Mouse (Mus musculus): Measurements from ENCODE around the gene Mrps14. TPM values are rescaled to one million over a fixed set of nuclear protein-coding genes. Genes with fewer than 3 reads are reported as not detected.

The Mrps14 gene
- polyA plus RNA-seq, 1 experiment from 2014 or later: 248 TPM

DNA sequence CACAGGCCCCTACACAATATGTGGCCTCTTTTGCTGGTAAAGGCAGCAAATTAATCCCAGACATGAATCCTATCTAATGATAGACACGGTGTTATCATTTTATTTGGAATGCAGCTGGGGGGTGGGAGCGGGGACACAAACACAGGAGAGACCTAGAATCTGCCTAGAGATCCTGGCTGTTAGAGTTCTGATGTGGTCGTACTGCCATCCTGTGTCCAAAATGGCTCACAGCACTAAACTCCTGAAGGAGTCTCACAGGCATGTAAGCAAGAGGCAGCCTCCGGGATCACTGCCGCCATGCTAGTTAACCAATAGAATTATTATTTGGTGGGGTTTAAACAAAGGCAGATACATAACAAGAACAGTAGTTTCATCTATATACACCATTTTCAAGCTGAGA lies 10.5 kb upstream of the Mrps14 start:
- peak; percentile 75; the same call in 1 of the 2 replicates for ATAC-seq (ENCODE audit: low FRiP score, low TSS enrichment)

DNA sequence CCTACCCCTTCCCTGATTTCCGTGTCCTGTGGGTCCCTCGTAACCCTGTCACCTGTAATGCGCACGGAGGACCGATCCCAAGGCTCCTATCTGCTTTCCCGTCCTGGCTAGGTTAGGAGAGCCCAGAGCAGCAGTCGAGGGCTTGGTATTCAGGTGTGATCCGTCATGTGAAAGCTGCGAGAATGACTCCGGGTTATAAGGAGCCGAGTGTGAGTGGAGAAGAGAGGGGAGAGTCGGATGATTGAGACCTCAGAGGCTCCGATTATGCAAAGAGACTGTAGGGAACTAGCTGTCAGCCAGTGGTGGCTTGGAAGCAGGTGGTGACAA lies 285 bp downstream of the Mrps14 start:
- peak overlapping the region; percentile 89 for H3K9ac ChIP-seq (replicated peaks; ENCODE audit: low read length)
- H3K27ac ChIP-seq (ENCODE audit: low read length): peak overlapping the region; percentile 70
- peak overlapping the region; percentile 84 for H3K4me3 ChIP-seq (ENCODE audit: low read length)
- H3K9me3 ChIP-seq (ENCODE audit: low read length): no peaks in the 10 kb centered on the region
- peaks cover 18% of the 10 kb centered on the region for H3K36me3 ChIP-seq (ENCODE audit: insufficient read depth, low read length)
- H3K4me2 ChIP-seq (replicated peaks; ENCODE audit: low read depth, low read length): peak overlapping the region; percentile 86
- ATAC-seq (ENCODE audit: low FRiP score, low TSS enrichment): no peak; the same call in 1 of the 2 replicates
- H3K4me1 ChIP-seq (ENCODE audit: insufficient read depth, low read length): peaks cover 7% of the 10 kb centered on the region
- WGBS: under 1% methylated on average over 13 of the region's 13 CpGs
- no peaks in the 10 kb centered on the region for H3K27me3 ChIP-seq (ENCODE audit: insufficient read depth, low read length)

More for the DNA sequence above, 10.5 kb upstream of the Mrps14 start:
- Histone ChIP-seq H3K27me3 (ENCODE audit: insufficient read depth, low read length) (no peaks in the 10 kb centered on the region), H3K4me2 (replicated peaks; ENCODE audit: low read depth, low read length) (no peak overlapping the region; the same call in 1 of the 2 replicates), H3K9ac (replicated peaks; ENCODE audit: low read length) (no peak overlapping the region), H3K36me3 (ENCODE audit: insufficient read depth, low read length) (no peaks in the 10 kb centered on the region), H3K27ac (ENCODE audit: low read length) (no peak overlapping the region), H3K9me3 (ENCODE audit: low read length) (no peaks in the 10 kb centered on the region), H3K4me1 (ENCODE audit: insufficient read depth, low read length) (0 out of 2 replicates have a peak, but pooled peaks cover 3% of the 10 kb centered on the region), H3K4me3 (ENCODE audit: low read length) (no peak overlapping the region)
- 9% methylated on average over 5 of the region's 5 CpGs for WGBS

DNA sequence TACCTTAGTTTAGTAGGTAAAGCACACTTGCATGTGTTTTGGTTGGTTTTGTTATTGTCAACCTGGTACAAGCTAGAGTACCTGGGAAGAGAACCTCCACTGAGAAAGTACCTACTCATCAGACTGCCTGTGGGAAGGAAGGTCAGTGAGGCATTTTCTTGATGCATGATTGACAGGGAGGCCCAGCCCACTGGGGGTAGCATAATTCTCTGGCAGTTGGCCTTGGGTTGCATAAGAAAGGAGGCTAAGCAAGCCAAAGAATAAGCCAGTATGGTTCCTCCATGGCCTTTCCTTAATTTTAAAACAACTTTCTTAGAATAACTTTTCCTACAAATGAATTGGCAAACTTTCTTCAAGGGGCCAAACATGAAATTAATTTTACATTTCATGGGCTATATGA lies 10.5 kb downstream of the Mrps14 start:
- H3K4me1 ChIP-seq (ENCODE audit: insufficient read depth, low read length): peaks cover 7% of the 10 kb centered on the region

DNA sequence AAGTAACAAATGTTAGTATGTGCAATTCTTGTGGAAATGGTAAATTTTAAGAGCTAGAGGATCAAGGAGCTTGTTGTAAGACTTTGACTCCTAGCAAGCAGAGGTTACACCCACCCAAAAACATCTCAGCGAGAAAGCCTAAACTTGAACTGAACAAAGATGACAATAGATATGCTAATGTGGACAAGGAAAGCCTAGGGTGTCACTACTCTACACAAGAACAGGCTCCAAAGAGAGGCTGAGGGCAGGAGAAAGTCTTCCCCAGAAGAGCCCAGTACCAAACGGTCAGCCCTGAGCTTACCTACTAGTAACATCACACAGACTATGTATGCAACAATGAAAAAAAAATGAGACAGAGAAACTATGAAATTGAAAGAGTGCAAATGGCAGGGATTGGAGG lies 14.8 kb downstream of the Mrps14 start:
- no peak overlapping the region for H3K4me2 ChIP-seq (replicated peaks; ENCODE audit: low read depth, low read length)
- H3K4me1 ChIP-seq (ENCODE audit: insufficient read depth, low read length): peaks cover 26% of the 10 kb centered on the region
- H3K27ac ChIP-seq (ENCODE audit: low read length): no peak overlapping the region
- no peaks in the 10 kb centered on the region for H3K9me3 ChIP-seq (ENCODE audit: low read length)
- H3K9ac ChIP-seq (replicated peaks; ENCODE audit: low read length): no peak overlapping the region
- no peak overlapping the region for H3K4me3 ChIP-seq (ENCODE audit: low read length)
- 80% methylated on average over 2 of the region's 2 CpGs for WGBS
- peaks cover 29% of the 10 kb centered on the region for H3K36me3 ChIP-seq (ENCODE audit: insufficient read depth, low read length)
- H3K27me3 ChIP-seq (ENCODE audit: insufficient read depth, low read length): no peaks in the 10 kb centered on the region
- no peak for ATAC-seq (ENCODE audit: low FRiP score, low TSS enrichment)

More for the DNA sequence above, 10.5 kb downstream of the Mrps14 start:
- H3K9me3 ChIP-seq (ENCODE audit: low read length): no peaks in the 10 kb centered on the region
- H3K9ac ChIP-seq (replicated peaks; ENCODE audit: low read length): no peak overlapping the region
- H3K27me3 ChIP-seq (ENCODE audit: insufficient read depth, low read length): no peaks in the 10 kb centered on the region
- peaks cover 54% of the 10 kb centered on the region for H3K36me3 ChIP-seq (ENCODE audit: insufficient read depth, low read length)
- H3K27ac ChIP-seq (ENCODE audit: low read length): no peak overlapping the region
- ATAC-seq (ENCODE audit: low FRiP score, low TSS enrichment): no peak
- H3K4me3 ChIP-seq (ENCODE audit: low read length): no peak overlapping the region
- no peak overlapping the region for H3K4me2 ChIP-seq (replicated peaks; ENCODE audit: low read depth, low read length)

DNA sequence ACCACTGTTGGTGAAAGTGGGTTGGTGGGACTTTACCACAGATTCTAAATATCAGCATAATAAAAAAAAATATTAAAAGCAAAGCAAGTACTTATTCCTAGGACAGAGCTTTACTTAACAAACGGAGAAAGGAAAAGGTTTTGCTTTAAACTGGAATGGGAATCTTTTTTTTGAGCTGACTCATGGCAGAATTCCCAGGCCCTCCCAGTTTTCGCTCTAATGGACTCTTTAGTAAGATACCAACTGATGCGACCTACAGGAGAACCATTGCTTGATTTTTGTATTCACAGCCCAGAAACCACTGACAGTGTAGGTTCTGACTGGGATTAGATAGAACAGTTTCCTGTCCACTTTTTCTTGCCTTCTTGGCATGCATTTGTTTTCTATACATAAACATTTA lies 15.6 kb downstream of the Mrps14 start:
- Histone ChIP-seq H3K27me3 (ENCODE audit: insufficient read depth, low read length) (no peaks in the 10 kb centered on the region), H3K4me2 (replicated peaks; ENCODE audit: low read depth, low read length) (peak overlapping the region; percentile 82), H3K27ac (ENCODE audit: low read length) (no peak overlapping the region), H3K9me3 (ENCODE audit: low read length) (no peaks in the 10 kb centered on the region), H3K9ac (replicated peaks; ENCODE audit: low read length) (peak overlapping the region; percentile 49; the same call in 1 of the 2 replicates), H3K4me1 (ENCODE audit: insufficient read depth, low read length) (peaks cover 26% of the 10 kb centered on the region), H3K36me3 (ENCODE audit: insufficient read depth, low read length) (peaks cover 23% of the 10 kb centered on the region), H3K4me3 (ENCODE audit: low read length) (peak overlapping the region; percentile 70)
- 64% methylated on average over 3 of the region's 3 CpGs for WGBS
- no peak for ATAC-seq (ENCODE audit: low FRiP score, low TSS enrichment)

DNA sequence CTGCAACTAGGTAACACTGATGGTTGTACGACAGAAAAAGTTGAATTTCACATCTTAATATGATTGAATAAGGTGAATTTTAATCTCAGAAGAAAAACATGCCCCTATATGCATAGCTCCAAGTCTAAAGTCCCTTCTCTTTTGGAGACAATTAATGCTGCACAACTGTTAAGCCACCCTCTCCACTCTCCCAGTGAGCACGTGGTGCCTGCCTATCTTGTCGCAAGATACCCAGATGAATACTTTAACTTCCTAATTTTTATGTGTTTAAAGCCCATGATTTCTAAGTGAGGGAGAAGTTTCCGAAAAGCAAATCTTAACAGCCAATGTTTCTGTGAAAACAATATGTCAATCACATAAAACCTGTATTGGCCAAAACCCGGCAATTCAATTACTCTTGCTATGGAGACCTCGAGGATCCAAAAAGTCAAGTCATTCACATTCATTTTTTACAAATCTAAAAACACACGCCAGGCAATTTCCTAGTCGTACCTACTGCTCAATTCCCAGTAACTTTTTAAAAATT lies 16.6 kb downstream of the Mrps14 start:
- H3K36me3 ChIP-seq (ENCODE audit: insufficient read depth, low read length): peaks cover 13% of the 10 kb centered on the region
- WGBS: 1% methylated on average over 8 of the region's 8 CpGs

DNA sequence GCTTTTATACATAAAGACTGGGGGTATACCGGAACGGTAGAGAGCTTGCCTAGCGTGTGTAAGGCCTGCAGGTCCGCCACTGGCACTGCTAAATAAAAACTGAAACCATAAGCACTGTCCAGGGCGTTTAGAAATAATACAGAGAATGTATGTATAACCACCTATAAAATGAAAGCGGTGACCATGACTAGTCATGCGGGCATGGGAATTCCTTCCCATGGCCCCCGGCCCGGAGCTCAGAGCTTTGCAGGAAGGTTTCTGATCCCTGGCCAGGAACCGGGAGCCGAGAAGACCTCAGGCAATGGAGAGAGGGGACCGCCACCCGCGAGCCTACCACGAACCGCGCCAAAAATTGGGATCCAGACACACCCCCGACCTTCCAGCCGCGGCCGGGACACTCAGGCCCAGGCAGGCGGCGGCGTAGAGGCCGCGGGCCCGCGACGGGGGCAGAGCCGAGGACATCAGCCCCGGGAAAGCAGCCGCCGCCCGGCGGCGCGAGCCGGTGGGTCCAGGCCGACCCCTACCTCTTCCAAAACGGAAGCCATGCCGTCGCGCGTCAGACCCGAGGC lies 17.2 kb downstream of the Mrps14 start:
- under 1% methylated on average over 44 of the region's 45 CpGs for WGBS

More for the DNA sequence above, 16.6 kb downstream of the Mrps14 start:
- peak overlapping the region; percentile 70 for H3K4me3 ChIP-seq (ENCODE audit: low read length)
- H3K27ac ChIP-seq (ENCODE audit: low read length): peak overlapping the region; percentile 91
- peaks cover 26% of the 10 kb centered on the region for H3K4me1 ChIP-seq (ENCODE audit: insufficient read depth, low read length)
- no peaks in the 10 kb centered on the region for H3K9me3 ChIP-seq (ENCODE audit: low read length)
- ATAC-seq (ENCODE audit: low FRiP score, low TSS enrichment): no peak
- no peaks in the 10 kb centered on the region for H3K27me3 ChIP-seq (ENCODE audit: insufficient read depth, low read length)
- H3K4me2 ChIP-seq (replicated peaks; ENCODE audit: low read depth, low read length): peak overlapping the region; percentile 82
- peak overlapping the region; percentile 88 for H3K9ac ChIP-seq (replicated peaks; ENCODE audit: low read length)

DNA sequence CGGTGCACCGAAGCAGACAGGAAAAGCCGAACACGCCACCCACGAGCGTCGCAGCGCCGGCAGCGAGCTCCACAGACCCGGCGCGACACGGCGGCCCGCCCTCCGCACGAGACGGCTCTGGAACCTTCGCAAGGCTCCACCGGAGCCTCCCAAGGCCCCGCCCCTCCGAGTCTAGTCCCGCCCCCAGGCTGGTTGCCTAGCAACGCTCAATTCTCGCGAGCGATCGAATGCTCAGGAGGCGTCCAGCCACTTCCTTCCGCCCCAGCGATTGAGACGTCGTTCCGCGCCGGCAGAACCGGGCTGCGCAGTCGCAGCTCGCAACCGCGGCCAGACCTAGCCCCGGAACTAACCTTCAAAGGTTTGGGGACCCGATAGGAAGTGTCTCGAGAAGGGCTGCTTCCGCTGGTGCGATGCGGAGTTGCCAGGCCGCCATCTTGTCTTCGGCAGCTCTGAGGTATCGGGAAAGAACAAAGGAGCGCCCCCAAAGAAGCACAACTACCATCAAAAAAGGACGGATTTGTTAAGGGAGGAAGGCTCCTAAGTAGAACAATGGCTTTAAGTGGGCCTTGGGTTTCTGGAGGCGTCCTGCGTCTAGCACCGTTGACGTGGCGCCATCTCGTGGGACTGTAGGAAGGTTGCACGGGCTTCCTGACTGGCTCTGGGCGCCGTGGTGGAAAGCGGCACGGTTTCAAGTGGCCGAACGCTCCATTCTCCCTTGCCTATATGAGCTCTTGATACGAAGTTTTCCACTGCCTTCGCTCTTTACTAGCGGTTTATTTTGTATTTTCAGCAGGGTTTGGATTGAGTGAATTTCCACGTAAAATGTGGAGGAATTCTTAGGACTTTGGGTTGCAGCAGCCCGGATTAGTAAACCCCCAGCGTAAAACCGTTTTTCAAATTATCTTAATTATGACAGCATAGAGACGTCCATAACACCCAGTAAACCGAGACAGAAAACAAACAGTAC lies 18.0 kb downstream of the Mrps14 start, which contains the start of gene Cacybp:
Gene Cacybp, minus strand, starts transcription at position 173 of the 967 bp plus-strand sequence.
- peak within 1 kb of the TSS; percentile 70 for H3K4me3 ChIP-seq (ENCODE audit: low read length)
- ATAC-seq (ENCODE audit: low FRiP score, low TSS enrichment): peak; percentile 99
- peak within 1 kb of the TSS; percentile 88 for H3K9ac ChIP-seq (replicated peaks; ENCODE audit: low read length)
- no peaks in the 10 kb centered on the region for H3K36me3 ChIP-seq (ENCODE audit: insufficient read depth, low read length)
- peak within 1 kb of the TSS; percentile 97 for H3K27ac ChIP-seq (ENCODE audit: low read length)
- peaks cover 26% of the 10 kb centered on the region for H3K4me1 ChIP-seq (ENCODE audit: insufficient read depth, low read length)
- under 1% methylated on average over 76 of the region's 76 CpGs for WGBS
- no peaks in the 10 kb centered on the region for H3K9me3 ChIP-seq (ENCODE audit: low read length)
- H3K4me2 ChIP-seq (replicated peaks; ENCODE audit: low read depth, low read length): peak within 1 kb of the TSS; percentile 82
- H3K27me3 ChIP-seq (ENCODE audit: insufficient read depth, low read length): no peaks in the 10 kb centered on the region

More for the DNA sequence above, 17.2 kb downstream of the Mrps14 start:
- ATAC-seq (ENCODE audit: low FRiP score, low TSS enrichment): peak; percentile 76; the same call in 1 of the 2 replicates
- Histone ChIP-seq H3K9ac (replicated peaks; ENCODE audit: low read length) (peak overlapping the region; percentile 88), H3K27ac (ENCODE audit: low read length) (peak overlapping the region; percentile 91), H3K4me1 (ENCODE audit: insufficient read depth, low read length) (peaks cover 26% of the 10 kb centered on the region), H3K4me3 (ENCODE audit: low read length) (peak overlapping the region; percentile 70), H3K9me3 (ENCODE audit: low read length) (no peaks in the 10 kb centered on the region), H3K4me2 (replicated peaks; ENCODE audit: low read depth, low read length) (peak overlapping the region; percentile 82), H3K36me3 (ENCODE audit: insufficient read depth, low read length) (peaks cover 7% of the 10 kb centered on the region), H3K27me3 (ENCODE audit: insufficient read depth, low read length) (no peaks in the 10 kb centered on the region)

DNA sequence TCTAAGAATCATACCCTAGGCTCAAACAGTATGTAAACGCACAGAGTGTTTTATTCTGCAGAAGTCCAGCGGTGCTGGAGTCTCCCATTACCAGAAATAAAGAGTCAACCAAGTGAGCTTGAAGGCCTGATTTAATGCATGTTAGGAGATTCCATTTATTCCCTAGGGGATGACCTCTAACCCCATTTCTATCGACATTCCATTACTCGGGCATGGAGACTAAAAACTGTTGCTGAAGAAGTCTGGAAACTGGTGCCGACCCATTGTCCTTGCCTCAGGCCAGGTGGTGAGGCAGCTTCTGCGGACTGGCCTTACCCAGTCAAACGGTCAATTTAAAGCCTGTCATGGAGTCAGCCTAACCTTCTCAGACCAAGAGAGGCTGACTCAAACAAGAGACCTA lies 19.2 kb downstream of the Mrps14 start:
- 88% methylated on average over 7 of the region's 7 CpGs for WGBS
- no peaks in the 10 kb centered on the region for H3K36me3 ChIP-seq (ENCODE audit: insufficient read depth, low read length)
- no peak for ATAC-seq (ENCODE audit: low FRiP score, low TSS enrichment)
- H3K4me2 ChIP-seq (replicated peaks; ENCODE audit: low read depth, low read length): 0 out of 2 replicates have a peak overlapping the region, but pooled peaks have one; percentile 61
- H3K4me1 ChIP-seq (ENCODE audit: insufficient read depth, low read length): peaks cover 26% of the 10 kb centered on the region
- no peak overlapping the region for H3K4me3 ChIP-seq (ENCODE audit: low read length)
- no peaks in the 10 kb centered on the region for H3K27me3 ChIP-seq (ENCODE audit: insufficient read depth, low read length)
- no peak overlapping the region for H3K27ac ChIP-seq (ENCODE audit: low read length)
- no peak overlapping the region for H3K9ac ChIP-seq (replicated peaks; ENCODE audit: low read length)
- no peaks in the 10 kb centered on the region for H3K9me3 ChIP-seq (ENCODE audit: low read length)
